Mouse (Mus musculus): ENCODE data around the gene Shisa5. TPM values are rescaled to one million over a fixed set of nuclear protein-coding genes. Genes with fewer than 3 reads are reported as not detected.

The Shisa5 gene
- polyA plus RNA-seq, 1 experiment from 2014 or later = 43.6 TPM

DNA sequence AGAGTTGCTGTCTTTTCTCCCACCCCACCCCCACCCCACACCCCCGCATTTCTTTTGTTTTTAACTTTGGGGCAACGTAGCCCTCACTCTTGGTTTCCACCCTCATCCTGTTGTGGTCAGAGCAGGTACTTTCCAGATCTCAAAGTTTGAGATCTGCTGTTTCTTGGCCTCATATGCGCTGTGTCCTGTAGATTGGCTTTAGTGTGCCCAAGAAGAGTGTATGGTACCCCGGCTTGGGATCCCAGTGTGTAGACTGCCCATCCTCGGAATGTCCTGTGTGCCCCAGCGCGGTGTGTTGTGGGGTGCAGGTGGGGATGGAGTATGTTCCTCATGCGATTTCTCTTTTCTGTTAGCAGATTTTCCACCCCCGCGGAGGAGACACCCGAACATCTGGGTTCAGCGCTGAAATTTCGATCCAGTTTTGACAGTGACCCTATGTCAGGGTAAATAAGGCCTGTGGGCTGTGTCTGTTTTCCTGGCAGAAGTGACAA lies 12.7 kb downstream of the Shisa5 start:
- no peaks in the 10 kb centered on the region for H3K27me3 ChIP-seq (ENCODE audit: insufficient read depth, poor library complexity, severe bottlenecking)
- H3K9me3 ChIP-seq = no peaks in the 10 kb centered on the region
- peaks cover 7% of the 10 kb centered on the region for H3K36me3 ChIP-seq
- WGBS = 91% methylated on average over 13 of the region's 13 CpGs
- H3K27ac ChIP-seq = no peak overlapping the region
- DNase-seq (ENCODE audit: low spot score) = no peak
- no peak overlapping the region for H3K4me3 ChIP-seq
- peaks cover 17% of the 10 kb centered on the region for H3K4me1 ChIP-seq (replicated peaks)

DNA sequence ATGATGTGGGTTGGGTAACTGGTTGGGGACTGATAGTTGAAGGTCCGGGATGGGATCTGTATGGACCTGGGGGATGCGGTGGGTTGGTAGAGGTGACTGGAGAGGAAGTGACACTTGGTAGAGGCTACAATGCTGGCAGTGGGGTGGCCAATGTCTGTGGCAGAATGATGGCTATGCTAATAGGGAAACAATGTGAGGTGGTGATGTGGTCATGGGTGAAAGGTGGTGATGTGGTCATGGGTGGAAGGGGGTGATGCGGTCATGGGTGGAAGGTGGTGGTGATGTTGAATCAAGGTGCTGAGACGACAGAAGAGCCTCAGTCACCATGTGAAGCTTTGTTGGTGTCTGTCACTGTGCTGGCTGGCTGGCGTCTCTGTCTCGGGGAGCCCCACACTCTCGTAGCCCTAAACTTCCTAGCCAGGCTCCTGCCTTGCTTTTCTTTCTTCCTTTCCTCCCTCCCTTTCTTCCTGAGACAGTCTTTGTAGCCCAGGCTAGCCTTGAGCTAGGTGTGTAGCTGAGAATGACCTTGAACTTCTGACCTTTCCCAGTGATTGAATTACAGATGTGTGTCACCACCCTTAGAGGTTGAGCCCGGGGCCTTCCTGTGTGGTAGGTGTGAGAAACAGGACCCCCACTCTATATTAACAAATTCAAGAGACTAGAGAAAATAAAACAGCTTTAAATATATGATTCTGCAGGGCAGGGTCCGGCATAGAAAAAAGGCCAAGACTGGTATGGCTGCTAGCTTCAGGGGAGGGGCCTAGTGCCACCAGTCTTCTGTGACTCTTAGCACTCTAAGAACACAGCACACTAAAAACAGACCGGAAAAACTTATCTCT lies 13.5 kb downstream of the Shisa5 start:
- Histone ChIP-seq H3K27me3 (ENCODE audit: insufficient read depth, poor library complexity, severe bottlenecking) (no peaks in the 10 kb centered on the region), H3K27ac (no peak overlapping the region), H3K4me1 (replicated peaks) (peaks cover 17% of the 10 kb centered on the region), H3K36me3 (peaks cover 15% of the 10 kb centered on the region), H3K4me3 (no peak overlapping the region), H3K9me3 (no peaks in the 10 kb centered on the region)
- DNase-seq (ENCODE audit: low spot score) = no peak
- 90% methylated on average over 10 of the region's 10 CpGs for WGBS

DNA sequence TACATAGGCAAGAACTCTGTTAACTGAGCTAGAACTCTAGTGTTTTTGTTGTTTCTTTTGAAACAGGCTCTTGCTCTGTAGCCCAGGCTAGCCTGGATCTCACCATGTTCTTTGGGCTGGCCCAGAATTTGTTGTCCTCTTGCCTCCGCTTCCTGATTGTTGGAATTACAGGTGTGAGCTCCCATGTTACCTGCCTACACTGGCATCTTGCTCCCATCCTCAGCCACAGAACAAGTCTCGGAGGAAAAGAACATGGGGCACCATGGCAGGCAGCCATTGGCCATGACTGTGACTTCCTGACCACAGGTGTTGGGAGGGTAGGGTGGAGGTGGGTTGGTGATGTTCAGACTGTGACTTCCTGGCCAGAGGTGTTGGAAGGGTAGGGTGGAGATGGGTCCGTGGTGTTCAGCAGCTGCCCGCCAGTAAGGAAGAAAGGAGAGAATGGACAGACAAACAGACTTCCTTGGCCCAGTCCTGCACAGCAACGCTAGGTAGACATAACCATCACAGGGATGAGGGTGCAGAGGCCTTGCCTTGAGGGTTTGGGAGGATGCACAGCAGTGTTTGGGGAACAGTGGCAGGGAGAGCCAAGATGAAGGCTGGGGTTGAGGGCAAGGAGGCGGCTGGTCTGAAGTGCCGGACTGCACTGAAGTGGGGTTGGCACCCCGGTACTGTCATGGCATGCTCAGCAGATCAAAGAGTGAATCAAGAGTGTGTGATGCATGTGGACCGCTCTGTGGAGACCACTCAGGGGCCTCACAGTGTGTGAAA lies 14.3 kb downstream of the Shisa5 start:
- H3K9me3 ChIP-seq = no peaks in the 10 kb centered on the region
- H3K27me3 ChIP-seq (ENCODE audit: insufficient read depth, poor library complexity, severe bottlenecking) = no peaks in the 10 kb centered on the region
- peaks cover 17% of the 10 kb centered on the region for H3K4me1 ChIP-seq (replicated peaks)
- H3K27ac ChIP-seq = no peak overlapping the region
- peaks cover 24% of the 10 kb centered on the region for H3K36me3 ChIP-seq
- no peak overlapping the region for H3K4me3 ChIP-seq
- WGBS = 91% methylated on average over 9 of the region's 9 CpGs
- DNase-seq (ENCODE audit: low spot score) = no peak

DNA sequence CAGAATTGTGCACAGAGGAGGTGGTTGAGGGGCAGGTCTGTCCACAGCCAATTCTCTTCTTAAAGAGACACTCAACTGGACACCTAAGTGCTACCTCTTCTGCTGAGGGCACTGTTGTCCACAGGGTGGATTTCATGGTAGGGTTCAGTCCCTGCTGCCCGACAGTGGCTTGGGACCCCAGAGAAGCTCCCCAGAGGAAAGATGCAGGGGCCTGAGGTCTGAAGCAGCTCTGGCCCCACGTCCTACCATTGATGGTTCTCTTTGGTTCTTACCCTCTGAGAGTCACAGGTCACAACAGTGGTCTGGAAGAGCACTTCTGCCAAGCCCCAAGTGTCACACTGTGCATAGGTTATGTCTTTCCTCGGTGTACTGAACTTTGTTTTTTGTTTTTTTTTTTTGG lies 15.0 kb downstream of the Shisa5 start:
- 78% methylated on average over 3 of the region's 3 CpGs for WGBS
- Histone ChIP-seq H3K36me3 (peaks cover 30% of the 10 kb centered on the region), H3K4me3 (no peak overlapping the region), H3K27me3 (ENCODE audit: insufficient read depth, poor library complexity, severe bottlenecking) (no peaks in the 10 kb centered on the region), H3K9me3 (no peaks in the 10 kb centered on the region), H3K4me1 (replicated peaks) (peaks cover 17% of the 10 kb centered on the region), H3K27ac (no peak overlapping the region)
- no peak for DNase-seq (ENCODE audit: low spot score)

DNA sequence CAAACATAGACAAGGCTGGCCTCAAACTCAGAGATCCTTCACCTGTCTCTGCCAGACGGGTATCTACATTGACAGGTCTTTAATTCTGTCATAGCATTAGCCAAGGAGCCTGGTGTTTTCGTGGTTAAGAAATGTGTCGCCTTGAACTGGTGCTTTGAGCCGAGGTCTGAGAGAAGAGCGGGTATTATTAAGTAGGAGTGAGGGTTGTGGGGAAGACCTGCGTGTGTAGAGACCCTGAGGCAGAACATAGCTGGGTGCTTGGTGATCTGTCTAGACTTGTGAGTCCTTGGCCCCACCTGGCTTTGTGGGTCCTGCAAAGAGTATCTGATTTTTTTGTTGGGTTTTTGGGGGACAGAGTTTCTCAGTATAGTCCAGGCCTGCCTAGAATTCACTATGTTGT lies 15.5 kb downstream of the Shisa5 start:
- no peaks in the 10 kb centered on the region for H3K9me3 ChIP-seq
- WGBS = 78% methylated on average over 6 of the region's 6 CpGs
- H3K27ac ChIP-seq = no peak overlapping the region
- no peak for DNase-seq (ENCODE audit: low spot score)
- peaks cover 21% of the 10 kb centered on the region for H3K4me1 ChIP-seq (replicated peaks)
- H3K27me3 ChIP-seq (ENCODE audit: insufficient read depth, poor library complexity, severe bottlenecking) = no peaks in the 10 kb centered on the region
- peaks cover 35% of the 10 kb centered on the region for H3K36me3 ChIP-seq
- no peak overlapping the region for H3K4me3 ChIP-seq

DNA sequence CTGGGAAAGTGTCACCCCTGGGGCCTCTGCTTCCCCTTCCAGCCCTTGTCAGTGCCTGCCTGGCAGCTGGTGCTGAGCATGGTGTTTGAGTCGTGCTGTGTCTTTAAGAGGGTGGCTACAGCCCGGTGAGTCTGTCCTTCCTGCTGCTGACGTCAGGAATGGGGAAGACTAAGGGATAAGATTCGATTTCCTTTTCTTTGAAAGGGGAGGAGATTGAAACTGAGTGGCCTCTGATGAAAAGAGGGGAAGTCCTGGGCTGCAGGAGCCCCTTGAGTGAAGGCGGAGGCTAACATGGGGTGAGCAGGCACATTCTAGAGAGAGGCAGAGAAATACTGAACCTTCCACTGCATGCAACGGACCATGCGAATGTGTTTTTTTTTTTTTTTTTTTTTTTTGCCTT lies 16.3 kb downstream of the Shisa5 start:
- H3K27ac ChIP-seq = peak overlapping the region; percentile 81
- H3K4me1 ChIP-seq (replicated peaks) = peaks cover 30% of the 10 kb centered on the region
- H3K4me3 ChIP-seq = peak overlapping the region; percentile 30
- no peaks in the 10 kb centered on the region for H3K9me3 ChIP-seq
- peaks cover 43% of the 10 kb centered on the region for H3K36me3 ChIP-seq
- DNase-seq (ENCODE audit: low spot score) = peak; percentile 44
- H3K27me3 ChIP-seq (ENCODE audit: insufficient read depth, poor library complexity, severe bottlenecking) = no peaks in the 10 kb centered on the region
- WGBS = 13% methylated on average over 7 of the region's 7 CpGs

DNA sequence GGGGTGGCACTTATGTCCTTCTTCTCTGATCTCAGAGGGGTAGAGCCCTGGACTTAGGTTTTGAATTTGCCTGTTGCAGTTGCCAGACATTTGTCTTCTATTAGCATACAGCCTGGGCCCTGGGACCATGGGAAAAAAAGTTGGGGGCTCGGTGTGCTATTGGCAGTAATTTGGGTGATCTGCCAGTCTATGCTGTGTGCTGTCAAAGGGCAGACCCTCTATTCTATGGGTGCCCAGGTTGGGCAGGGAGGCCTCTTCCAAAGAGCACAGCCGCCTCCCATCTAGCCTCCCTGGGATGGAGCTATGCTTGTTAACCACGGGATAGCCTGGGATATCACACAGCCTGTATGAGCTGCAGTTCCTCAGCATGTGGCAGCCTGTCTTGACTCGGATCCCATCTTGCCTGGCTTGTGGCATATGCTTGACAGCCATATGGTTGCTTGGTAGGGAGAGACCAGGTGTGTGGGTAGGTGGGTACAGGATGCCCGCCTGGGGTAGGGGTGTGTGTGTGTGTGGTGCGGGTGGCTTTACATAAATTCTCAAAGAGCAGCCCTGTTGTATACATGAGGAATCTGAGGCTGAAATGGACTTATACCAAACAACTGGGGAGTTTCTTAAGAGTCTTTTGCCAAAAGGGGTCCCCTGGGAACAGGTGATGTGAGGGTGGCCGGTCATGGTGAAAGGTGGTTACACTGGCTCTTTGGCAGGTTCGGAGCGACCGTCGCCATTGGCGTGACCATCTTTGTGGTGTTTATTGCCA lies 17.1 kb downstream of the Shisa5 start:
- WGBS = 90% methylated on average over 12 of the region's 12 CpGs
- peak overlapping the region; percentile 81 for H3K27ac ChIP-seq
- H3K4me1 ChIP-seq (replicated peaks) = peaks cover 33% of the 10 kb centered on the region
- H3K36me3 ChIP-seq = peaks cover 50% of the 10 kb centered on the region
- no peaks in the 10 kb centered on the region for H3K9me3 ChIP-seq
- no peak for DNase-seq (ENCODE audit: low spot score)
- peak overlapping the region; percentile 30 for H3K4me3 ChIP-seq
- no peaks in the 10 kb centered on the region for H3K27me3 ChIP-seq (ENCODE audit: insufficient read depth, poor library complexity, severe bottlenecking)

DNA sequence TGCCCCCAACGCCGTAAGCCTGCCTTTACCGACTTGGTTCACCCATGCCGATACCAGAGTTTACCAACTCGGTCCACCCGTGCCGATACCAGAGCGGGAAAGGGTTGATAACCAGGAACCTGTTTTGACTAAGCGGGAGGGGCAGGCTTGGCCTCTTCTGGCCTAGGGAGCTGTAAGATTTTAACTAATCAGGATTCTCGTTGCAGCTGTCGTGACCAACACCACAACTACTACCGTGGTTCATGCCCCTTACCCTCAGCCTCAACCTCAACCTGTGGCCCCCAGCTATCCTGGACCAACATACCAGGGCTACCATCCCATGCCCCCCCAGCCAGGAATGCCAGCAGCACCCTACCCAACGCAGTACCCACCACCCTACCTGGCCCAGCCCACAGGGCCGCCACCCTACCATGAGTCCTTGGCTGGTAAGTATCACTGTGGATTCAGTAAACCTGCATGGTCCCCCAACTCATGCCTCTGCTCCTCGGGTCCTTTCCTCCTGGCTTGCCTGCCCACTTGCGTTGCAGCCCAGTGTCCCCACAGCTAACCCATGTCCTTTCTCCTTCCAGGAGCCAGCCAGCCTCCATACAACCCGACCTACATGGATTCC lies 17.8 kb downstream of the Shisa5 start:
- Histone ChIP-seq H3K27me3 (ENCODE audit: insufficient read depth, poor library complexity, severe bottlenecking) (no peaks in the 10 kb centered on the region), H3K27ac (no peak overlapping the region), H3K4me3 (no peak overlapping the region), H3K4me1 (replicated peaks) (peaks cover 33% of the 10 kb centered on the region), H3K36me3 (peaks cover 58% of the 10 kb centered on the region), H3K9me3 (no peaks in the 10 kb centered on the region)
- no peak for DNase-seq (ENCODE audit: low spot score)
- 93% methylated on average over 17 of the region's 17 CpGs for WGBS

DNA sequence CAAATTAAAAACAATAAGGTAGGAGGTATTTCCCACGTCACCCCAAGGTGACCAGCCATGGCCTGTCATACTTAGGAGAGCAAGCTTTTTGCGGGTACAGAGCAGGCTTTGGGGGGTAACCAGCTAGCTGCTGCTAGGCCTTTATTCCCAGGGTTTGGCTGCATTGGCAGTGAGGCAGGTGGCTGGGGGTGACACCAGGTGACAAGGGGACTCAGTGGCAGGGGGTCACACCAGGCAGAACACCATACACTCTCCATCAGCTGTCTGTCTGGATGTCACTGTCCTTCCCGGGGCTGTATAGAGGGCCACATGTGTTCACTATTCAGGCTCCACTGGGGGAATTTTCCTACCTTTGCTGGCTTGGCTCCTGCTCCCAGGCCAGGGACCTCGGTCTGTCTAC lies 18.6 kb downstream of the Shisa5 start:
- peaks cover 58% of the 10 kb centered on the region for H3K36me3 ChIP-seq
- no peak overlapping the region for H3K4me3 ChIP-seq
- H3K4me1 ChIP-seq (replicated peaks) = peaks cover 33% of the 10 kb centered on the region
- H3K27me3 ChIP-seq (ENCODE audit: insufficient read depth, poor library complexity, severe bottlenecking) = no peaks in the 10 kb centered on the region
- no peaks in the 10 kb centered on the region for H3K9me3 ChIP-seq
- DNase-seq (ENCODE audit: low spot score) = no peak
- WGBS = 91% methylated on average over 4 of the region's 4 CpGs
- no peak overlapping the region for H3K27ac ChIP-seq

DNA sequence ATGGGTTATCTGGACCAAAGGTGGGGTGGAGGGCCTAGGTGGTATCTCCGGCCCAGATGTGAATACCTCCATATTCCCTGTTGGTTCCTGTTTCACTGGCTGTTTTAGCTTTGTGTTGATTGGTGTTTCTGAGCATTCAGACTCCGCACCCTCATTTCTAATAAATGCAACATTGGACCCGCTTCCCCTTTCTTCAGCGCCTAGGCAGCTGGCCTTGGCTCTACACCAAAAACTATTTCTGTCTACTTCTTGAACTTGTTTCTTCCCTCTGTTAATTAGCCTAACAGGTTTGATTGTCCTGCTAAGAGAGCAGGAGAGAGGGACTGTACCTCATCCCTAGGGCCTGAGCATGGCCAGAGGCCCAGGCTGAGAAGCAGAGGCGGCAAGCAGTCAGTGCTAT lies 19.2 kb downstream of the Shisa5 start:
- Histone ChIP-seq H3K4me3 (no peak overlapping the region), H3K27ac (no peak overlapping the region), H3K9me3 (no peaks in the 10 kb centered on the region), H3K27me3 (ENCODE audit: insufficient read depth, poor library complexity, severe bottlenecking) (no peaks in the 10 kb centered on the region), H3K4me1 (replicated peaks) (peaks cover 33% of the 10 kb centered on the region), H3K36me3 (peaks cover 64% of the 10 kb centered on the region)
- 95% methylated on average over 5 of the region's 5 CpGs for WGBS
- no peak for DNase-seq (ENCODE audit: low spot score)

DNA sequence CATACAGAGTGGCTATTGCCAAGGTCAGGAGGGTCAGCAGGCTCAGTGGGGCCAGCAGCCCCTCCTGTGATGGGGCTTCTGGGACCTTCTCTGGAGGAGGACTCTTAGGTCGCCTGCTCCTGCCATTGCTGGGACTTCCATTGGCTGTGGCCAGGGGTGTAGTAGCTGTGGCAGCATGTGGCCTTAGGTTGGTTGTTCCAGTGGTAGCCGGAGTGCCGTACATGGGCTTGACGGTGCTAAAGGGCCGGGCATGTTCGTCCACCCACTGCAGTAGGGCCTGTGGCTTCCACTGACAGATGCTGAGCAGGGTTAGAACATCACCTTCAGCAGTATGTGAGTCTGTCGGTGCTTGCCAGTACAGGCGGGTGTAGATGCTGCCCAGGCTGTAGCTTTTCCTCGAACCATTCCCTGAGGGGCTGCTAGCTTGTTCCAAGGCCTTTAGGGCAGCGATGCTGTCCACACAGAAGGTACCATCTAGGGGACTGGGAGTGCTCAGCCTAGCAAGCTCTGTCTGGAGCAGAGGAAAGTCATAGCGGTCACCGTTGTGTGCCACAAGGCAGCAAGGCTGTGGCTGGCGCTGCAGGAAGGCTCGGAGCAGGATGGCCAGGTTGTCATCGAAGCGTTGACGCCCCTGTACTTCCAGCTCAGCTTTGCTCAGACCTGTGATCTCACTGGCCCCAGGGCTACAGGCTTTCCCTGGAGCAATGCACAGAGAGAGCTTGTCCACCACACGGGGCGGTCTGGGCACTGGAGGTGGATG lies 19.8 kb downstream of the Shisa5 start:
- H3K27ac ChIP-seq = no peak overlapping the region; the same call in 1 of the 2 replicates
- H3K4me3 ChIP-seq = no peak overlapping the region
- DNase-seq (ENCODE audit: low spot score) = no peak
- H3K9me3 ChIP-seq = no peaks in the 10 kb centered on the region
- peaks cover 70% of the 10 kb centered on the region for H3K36me3 ChIP-seq
- peaks cover 30% of the 10 kb centered on the region for H3K4me1 ChIP-seq (replicated peaks)
- no peaks in the 10 kb centered on the region for H3K27me3 ChIP-seq (ENCODE audit: insufficient read depth, poor library complexity, severe bottlenecking)
- WGBS = 92% methylated on average over 19 of the region's 19 CpGs
